ENCODE assay signal across 8 mouse cellular contexts in the genomic region with DNA sequence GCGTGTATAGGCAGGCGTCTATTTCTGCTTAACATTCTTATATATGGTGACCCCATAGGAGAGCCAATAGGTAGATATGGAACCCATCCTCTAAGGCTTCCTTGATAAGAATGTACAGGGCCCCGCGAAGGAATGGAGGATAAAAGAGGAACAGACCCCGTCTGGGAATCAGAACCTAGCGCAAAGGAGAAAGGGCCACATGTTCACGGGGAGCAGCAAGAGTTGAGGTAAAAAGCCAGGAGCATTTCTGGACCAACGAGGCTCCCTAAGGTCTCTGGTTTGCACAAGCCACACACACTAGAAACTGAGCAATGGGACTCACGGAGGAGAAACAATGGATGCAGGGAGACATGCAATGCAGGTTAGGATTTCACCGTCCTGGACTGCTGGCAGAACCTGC. TPM values are rescaled to one million over a fixed set of nuclear protein-coding genes. Genes with fewer than 3 reads are reported as not detected.
A peak's percentile ranks its signal among the peaks of the same experiment; 100 is the strongest.
DNase-seq lines count a peak whose midpoint lies in the region; ATAC-seq and TF ChIP-seq lines count a peak whose summit lies in the region.

No protein-coding gene starts in this region.

- no peak for TF ChIP-seq CTCF in Patski (IDR thresholded peaks at IDR 0.05)

- H3K4me2 ChIP-seq in heart, embryonic 16.5 days (ENCODE audit: low read depth, low read length) = peak overlapping the region; percentile 88
- H3K4me2 ChIP-seq in hindbrain, embryonic 12.5 days (replicated peaks) = peak overlapping the region; percentile 63
- H3K4me2 ChIP-seq in midbrain, embryonic 12.5 days (replicated peaks) = peak overlapping the region; percentile 71

- intact Hi-C loops in heart, postnatal 25 days (cut with DNase I) = no loop called here
- intact Hi-C loops in left cerebral cortex, postnatal 4 days (cut with DNase I) = no loop called here

- POLR2A ChIA-PET in Patski (lab: Charles Lee) = interaction anchor here (0.7 kb wide), 1 partner anchor 122 kb away, joined by 3 read pairs; no protein-coding TSS in a partner anchor

- no peak for ATAC-seq in heart, embryonic 16.5 days (replicated peaks; ENCODE audit: extremely low read depth, insufficient read depth, low FRiP score)
- peak; percentile 13 for ATAC-seq in Patski
- ATAC-seq in hindbrain, embryonic 12.5 days (ENCODE audit: low FRiP score) = no peak
- ATAC-seq in midbrain, embryonic 12.5 days (ENCODE audit: low FRiP score, low read depth) = no peak
- ATAC-seq in activated CD4-positive, CD25-positive, alpha-beta regulatory T cell, adult 4 months = no peak

- no peaks in the 10 kb centered on the region for H3K27me3 ChIP-seq in heart, embryonic 16.5 days (ENCODE audit: control insufficient read depth, insufficient read depth, low read length)
- H3K27me3 ChIP-seq in Patski = no peaks in the 10 kb centered on the region
- H3K27me3 ChIP-seq in hindbrain, embryonic 12.5 days = no peaks in the 10 kb centered on the region
- H3K27me3 ChIP-seq in midbrain, embryonic 12.5 days = peaks cover 9% of the 10 kb centered on the region; the same call in 1 of the 2 replicates

- CTCF ChIA-PET in Patski (lab: Charles Lee) = no interaction called here

- no peaks in the 10 kb centered on the region for H3K9me3 ChIP-seq in heart, embryonic 16.5 days (replicated peaks; ENCODE audit: control insufficient read depth, low read length)
- H3K9me3 ChIP-seq in hindbrain, embryonic 12.5 days (replicated peaks) = no peaks in the 10 kb centered on the region
- H3K9me3 ChIP-seq in midbrain, embryonic 12.5 days = no peaks in the 10 kb centered on the region

- peak overlapping the region; percentile 71 for H3K4me3 ChIP-seq in heart, embryonic 16.5 days (ENCODE audit: low read length)
- peak overlapping the region; percentile 85 for H3K4me3 ChIP-seq in hindbrain, embryonic 12.5 days
- peak overlapping the region; percentile 96 for H3K4me3 ChIP-seq in midbrain, embryonic 12.5 days

- peak overlapping the region; percentile 88 for H3K9ac ChIP-seq in heart, embryonic 16.5 days (ENCODE audit: low read length)
- peak overlapping the region; percentile 97 for H3K9ac ChIP-seq in hindbrain, embryonic 12.5 days
- peak overlapping the region; percentile 92 for H3K9ac ChIP-seq in midbrain, embryonic 12.5 days (replicated peaks)

- H3K36me3 ChIP-seq in heart, embryonic 16.5 days (ENCODE audit: control insufficient read depth, insufficient read depth) = peaks cover 40% of the 10 kb centered on the region
- peaks cover 43% of the 10 kb centered on the region for H3K36me3 ChIP-seq in hindbrain, embryonic 12.5 days
- peaks cover 42% of the 10 kb centered on the region for H3K36me3 ChIP-seq in midbrain, embryonic 12.5 days

- H3K4me1 ChIP-seq in heart, embryonic 16.5 days (ENCODE audit: control insufficient read depth, insufficient read depth, low read length) = peaks cover 37% of the 10 kb centered on the region
- H3K4me1 ChIP-seq in hindbrain, embryonic 12.5 days = peaks cover 12% of the 10 kb centered on the region
- H3K4me1 ChIP-seq in midbrain, embryonic 12.5 days = peaks cover 16% of the 10 kb centered on the region

- H3K27ac ChIP-seq in heart, embryonic 16.5 days (ENCODE audit: low read length) = peak overlapping the region; percentile 93
- H3K27ac ChIP-seq in hindbrain, embryonic 12.5 days = peak overlapping the region; percentile 94
- peak overlapping the region; percentile 94 for H3K27ac ChIP-seq in midbrain, embryonic 12.5 days (replicated peaks)

- DNase-seq in heart, postnatal 25 days (ENCODE audit: low spot score) = no peak
- no peak for DNase-seq in Patski (ENCODE audit: low read depth, low spot score)
- no peak for DNase-seq in left cerebral cortex, postnatal 4 days
- no peak for DNase-seq in layer of hippocampus, postnatal 25 days (ENCODE audit: extremely low spot score in 1 of 2, low spot score in 1 of 2)

- in situ Hi-C loops in Patski (cut with MboI; ENCODE audit: low pct_unique_long_range_greater_than_20kb) = loop anchor here (10.0 to 25.0 kb wide), 2 partner anchors 778 to 1100 kb away; no protein-coding TSS in a partner anchor

- WGBS in heart, embryonic 16.5 days = 3% methylated on average over 10 of the region's 10 CpGs
- WGBS in hindbrain, embryonic 12.5 days = 5% methylated on average over 10 of the region's 10 CpGs
- 7% methylated on average over 10 of the region's 10 CpGs for WGBS in midbrain, embryonic 12.5 days

RNA-seq across cellular contexts. Expression of a gene that starts 1.2 kb away (rescaled TPM):
- polyA plus RNA-seq in heart, embryonic 16.5 days (2015; fragmentation: Nextera tagmentation; extraction: Ambion mirVana) = 281 and 301 TPM in 2 replicates
- total RNA-seq in heart, postnatal 25 days (2021) = 100 to 1,000 TPM; 368 to 372 TPM
- 284 TPM for polyA plus RNA-seq in Patski (2021)
- 415 and 439 TPM in 2 replicates for polyA plus RNA-seq in hindbrain, embryonic 12.5 days (2016; fragmentation: Nextera tagmentation; extraction: Ambion mirVana)
- 496 and 515 TPM in 2 replicates for polyA plus RNA-seq in midbrain, embryonic 12.5 days (2016; fragmentation: Nextera tagmentation; extraction: Ambion mirVana)
- polyA plus RNA-seq in activated CD4-positive, CD25-positive, alpha-beta regulatory T cell, adult 4 months (2017; shearing (Covaris generic)) = 10 to 100 TPM; 47.6 to 76.7 TPM
- 100 to 1,000 TPM; 176 to 180 TPM for total RNA-seq in left cerebral cortex, postnatal 4 days (2021)
- 100 to 1,000 TPM; 107 to 120 TPM for total RNA-seq in layer of hippocampus, postnatal 25 days (2021)

RNA-seq across cellular contexts. Expression of a gene that starts 12.6 kb away (rescaled TPM):
- 28.4 and 35.6 TPM in 2 replicates for polyA plus RNA-seq in heart, embryonic 16.5 days (2015; fragmentation: Nextera tagmentation; extraction: Ambion mirVana)
- 10 to 100 TPM; 17.1 to 18.8 TPM for total RNA-seq in heart, postnatal 25 days (2021)
- 20.4 TPM for polyA plus RNA-seq in Patski (2021)
- polyA plus RNA-seq in hindbrain, embryonic 12.5 days (2016; fragmentation: Nextera tagmentation; extraction: Ambion mirVana) = 33.4 and 37.7 TPM in 2 replicates
- polyA plus RNA-seq in midbrain, embryonic 12.5 days (2016; fragmentation: Nextera tagmentation; extraction: Ambion mirVana) = 39.2 TPM in 2 replicates
- polyA plus RNA-seq in activated CD4-positive, CD25-positive, alpha-beta regulatory T cell, adult 4 months (2017; shearing (Covaris generic)) = 10 to 100 TPM; 17.6 to 20.6 TPM
- 10 to 100 TPM; 38.7 to 42.7 TPM for total RNA-seq in left cerebral cortex, postnatal 4 days (2021)
- total RNA-seq in layer of hippocampus, postnatal 25 days (2021) = 10 to 100 TPM; 19.8 to 25.3 TPM

RNA-seq across cellular contexts. Expression of a gene that starts 38.2 kb away (rescaled TPM):
- 3.4 and 4.1 TPM in 2 replicates for polyA plus RNA-seq in heart, embryonic 16.5 days (2015; fragmentation: Nextera tagmentation; extraction: Ambion mirVana)
- 1 to 10 TPM; 1.1 to 2.4 TPM for total RNA-seq in heart, postnatal 25 days (2021)
- polyA plus RNA-seq in Patski (2021) = 38.9 TPM
- 4.1 and 5.6 TPM in 2 replicates for polyA plus RNA-seq in hindbrain, embryonic 12.5 days (2016; fragmentation: Nextera tagmentation; extraction: Ambion mirVana)
- 4.1 and 5.4 TPM in 2 replicates for polyA plus RNA-seq in midbrain, embryonic 12.5 days (2016; fragmentation: Nextera tagmentation; extraction: Ambion mirVana)
- polyA plus RNA-seq in activated CD4-positive, CD25-positive, alpha-beta regulatory T cell, adult 4 months (2017; shearing (Covaris generic)) = 1 to 10 TPM; 2.9 to 3.6 TPM
- 1 to 10 TPM; 3.7 to 4.1 TPM for total RNA-seq in left cerebral cortex, postnatal 4 days (2021)
- total RNA-seq in layer of hippocampus, postnatal 25 days (2021) = 10 to 100 TPM; 15.6 to 18.6 TPM
